Mouse (Mus musculus) ES-E14 (cell line): ENCODE data around the gene Rabgap1l.

Experiments
- CHD2 ChIP-seq: IDR thresholded peaks from 2 replicates; pipeline ENCODE4 v1.6.1; 2014; ENCODE audit warnings: mild to moderate bottlenecking, low read depth, low read length, inconsistent platforms
- HCFC1 ChIP-seq: IDR thresholded peaks from 2 replicates; pipeline ENCODE4 v1.6.1; 2012; ENCODE audit warnings: low read length, inconsistent platforms, borderline replicate concordance; ENCODE audit not compliant: insufficient read depth
- MAFK ChIP-seq: IDR thresholded peaks from 2 replicates; pipeline ENCODE4 v1.6.1; 2014; ENCODE audit warnings: mild to moderate bottlenecking, low read depth, low read length, inconsistent platforms; ENCODE audit not compliant: insufficient read depth
- ZC3H11A ChIP-seq: IDR thresholded peaks from 2 replicates; pipeline ENCODE4 v1.6.1; 2012; ENCODE audit warnings: low read depth, mild to moderate bottlenecking, inconsistent platforms, low read length, borderline replicate concordance

DNA sequence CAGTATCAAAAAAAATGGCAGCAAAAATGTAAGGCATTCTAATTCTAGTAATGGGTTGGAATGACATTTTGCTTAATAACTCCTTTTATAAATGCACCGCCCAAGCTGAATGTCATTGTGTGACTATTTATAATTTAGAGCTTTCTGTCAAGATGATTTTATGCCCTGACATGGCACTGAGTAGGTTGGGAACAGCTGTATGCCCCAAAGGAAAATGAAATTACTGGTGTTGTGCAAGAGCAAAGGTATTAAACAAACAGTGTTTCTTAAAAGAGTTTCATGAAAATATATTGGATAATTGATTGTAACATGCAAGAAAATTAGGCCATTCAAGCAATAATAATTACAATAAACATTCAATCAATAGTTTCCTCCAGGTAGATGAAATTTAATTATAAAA is 198.4 kb downstream of the Rabgap1l start:
- TF ChIP-seq HCFC1 (no peak), CHD2 (no peak), MAFK (no peak), ZC3H11A (no peak)
